8 mouse cellular contexts compared by ENCODE assay signal in the genomic region with DNA sequence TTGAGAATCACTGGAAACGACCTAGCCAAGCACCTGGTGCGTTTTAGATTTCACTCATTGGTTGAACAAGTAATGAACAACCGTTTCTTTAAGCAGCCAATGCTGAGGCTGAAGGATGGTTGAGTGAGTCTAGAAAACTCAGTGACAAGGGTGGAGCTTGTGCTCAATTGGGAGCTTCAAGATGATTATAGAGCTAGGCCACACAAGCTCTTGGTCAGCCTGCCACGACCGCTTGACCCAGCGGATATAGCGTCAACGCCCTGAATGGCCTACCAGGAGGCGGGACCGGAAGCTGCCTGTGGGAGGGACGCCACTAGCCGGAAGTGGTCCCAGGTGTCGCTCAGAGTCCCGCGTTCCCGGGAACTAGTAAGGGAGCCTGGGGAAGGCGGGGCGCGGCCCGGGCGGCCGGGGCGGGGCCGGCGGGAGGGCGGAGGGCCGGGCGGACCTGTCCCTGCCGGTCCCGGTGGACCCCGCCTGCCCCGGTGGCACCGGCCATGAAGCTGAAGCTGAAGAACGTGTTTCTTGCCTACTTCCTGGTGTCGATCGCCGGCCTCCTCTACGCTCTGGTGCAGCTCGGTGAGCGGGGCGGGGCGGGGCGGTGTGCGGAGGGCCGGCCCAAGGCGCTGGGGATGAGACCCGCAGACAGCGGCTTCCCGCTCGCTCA. TPM values are rescaled to one million over a fixed set of nuclear protein-coding genes. Genes with fewer than 3 reads are reported as not detected.
A peak's percentile ranks its signal among the peaks of the same experiment; 100 is the strongest.
DNase-seq lines count a peak whose midpoint lies in the region; ATAC-seq lines count a peak whose summit lies in the region.

A gene (plus strand): TSS at position 302 of the 664 bp plus-strand sequence.

- peak within 1 kb of the TSS; percentile 88 for H3K9ac ChIP-seq in heart, embryonic 12.5 days
- H3K9ac ChIP-seq in kidney, embryonic 16.5 days (replicated peaks; ENCODE audit: low read length), result peak within 1 kb of the TSS; percentile 87

- no peaks in the 10 kb centered on the region for H3K27me3 ChIP-seq in heart, embryonic 12.5 days (replicated peaks)
- H3K27me3 ChIP-seq in kidney, embryonic 16.5 days (ENCODE audit: insufficient read depth, low read length), result no peaks in the 10 kb centered on the region

- H3K36me3 ChIP-seq in heart, embryonic 12.5 days, result peaks cover 27% of the 10 kb centered on the region
- H3K36me3 ChIP-seq in kidney, embryonic 16.5 days (ENCODE audit: insufficient read depth, low read length), result peaks cover 25% of the 10 kb centered on the region

- no peaks in the 10 kb centered on the region for H3K9me3 ChIP-seq in heart, embryonic 12.5 days (replicated peaks)
- H3K9me3 ChIP-seq in kidney, embryonic 16.5 days (ENCODE audit: low read length), result no peaks in the 10 kb centered on the region

- H3K4me3 ChIP-seq in brown adipose tissue, adult 24 weeks (ENCODE audit: insufficient read depth, low read depth, low read length), result peak within 1 kb of the TSS; percentile 75
- H3K4me3 ChIP-seq in heart, embryonic 12.5 days, result peak within 1 kb of the TSS; percentile 86
- H3K4me3 ChIP-seq in kidney, embryonic 16.5 days (ENCODE audit: low read length), result peak within 1 kb of the TSS; percentile 81

- ATAC-seq in erythroid progenitor cell, adult 5-6 weeks (replicated peaks; ENCODE audit: low FRiP score, poor library complexity, severe bottlenecking), result peak; percentile 96
- ATAC-seq in heart, embryonic 12.5 days (ENCODE audit: insufficient number of reproducible peaks, low FRiP score), result peak; percentile 98
- ATAC-seq in kidney, embryonic 16.5 days (ENCODE audit: low FRiP score, low TSS enrichment), result peak; percentile 99

- peak; percentile 85 for DNase-seq in CD4-positive helper T cell, adult 2 months (ENCODE audit: low read depth, low spot score)
- DNase-seq in liver, result peak; percentile 94
- DNase-seq in monocyte, adult 2 months (ENCODE audit: low read depth in 1 of 2, low spot score in 2 of 2), result peak; percentile 68 to 81
- peak; percentile 76 to 85 for DNase-seq in spleen, postnatal 14 days (ENCODE audit: low spot score in 2 of 2)

- peak within 1 kb of the TSS; percentile 83 for H3K4me2 ChIP-seq in heart, embryonic 12.5 days
- H3K4me2 ChIP-seq in kidney, embryonic 16.5 days (replicated peaks; ENCODE audit: low read depth, low read length), result peak within 1 kb of the TSS; percentile 56

- peak within 1 kb of the TSS; percentile 96 for H3K27ac ChIP-seq in brown adipose tissue, adult 24 weeks (replicated peaks; ENCODE audit: low read depth, low read length)
- peak within 1 kb of the TSS; percentile 86 for H3K27ac ChIP-seq in heart, embryonic 12.5 days (ENCODE audit: poor library complexity, severe bottlenecking)
- peak within 1 kb of the TSS; percentile 96 for H3K27ac ChIP-seq in kidney, embryonic 16.5 days (ENCODE audit: low read length)

- H3K4me1 ChIP-seq in brown adipose tissue, adult 24 weeks (ENCODE audit: control insufficient read depth, insufficient read depth, insufficient read length, low read length), result peaks cover 5% of the 10 kb centered on the region
- peaks cover 15% of the 10 kb centered on the region for H3K4me1 ChIP-seq in heart, embryonic 12.5 days (replicated peaks)
- H3K4me1 ChIP-seq in kidney, embryonic 16.5 days (ENCODE audit: insufficient read depth, low read length), result peaks cover 16% of the 10 kb centered on the region

- 2% methylated on average over 50 of the region's 50 CpGs for WGBS in heart, embryonic 12.5 days
- 2% methylated on average over 50 of the region's 50 CpGs for WGBS in kidney, embryonic 16.5 days

RNA-seq across cellular contexts. Expression of the gene that starts here (rescaled TPM):
- 30.2 and 30.8 TPM in 2 replicates for polyA plus RNA-seq in brown adipose tissue, adult 24 weeks (2012; ENCODE audit: insufficient read depth, insufficient read length, missing spikeins)
- total RNA-seq in erythroid progenitor cell, adult 5-6 weeks (2015; ENCODE audit: low replicate concordance), result 16.2 and 28.1 TPM in 2 replicates
- total RNA-seq in erythroid progenitor cell, adult 5-6 weeks (2017; ENCODE audit: low replicate concordance), result 13.8 and 21.3 TPM in 2 replicates
- 46.6 and 46.8 TPM in 2 replicates for polyA plus RNA-seq in heart, embryonic 12.5 days (2016; fragmentation: Nextera tagmentation; extraction: Ambion mirVana)
- 51.1 and 53.5 TPM in 2 replicates for polyA plus RNA-seq in kidney, embryonic 16.5 days (2015; fragmentation: Nextera tagmentation; extraction: Ambion mirVana)

Comparison
In these comparisons a context has a peak if more than half of its experiments do, and no peak if none do; other contexts are left out.
1. Peak in every context shown above with its lines: DNase-seq, ATAC-seq, H3K4me3 ChIP-seq and H3K27ac ChIP-seq.